Mouse (Mus musculus): ENCODE data around the gene Tnfrsf19. TPM values are rescaled to one million over a fixed set of nuclear protein-coding genes. Genes with fewer than 3 reads are reported as not detected.

Tnfrsf19 gene
- not detected in 2 replicates for polyA plus RNA-seq (2012; ENCODE audit: insufficient read depth, insufficient read length, low replicate concordance, missing spikeins)

DNA sequence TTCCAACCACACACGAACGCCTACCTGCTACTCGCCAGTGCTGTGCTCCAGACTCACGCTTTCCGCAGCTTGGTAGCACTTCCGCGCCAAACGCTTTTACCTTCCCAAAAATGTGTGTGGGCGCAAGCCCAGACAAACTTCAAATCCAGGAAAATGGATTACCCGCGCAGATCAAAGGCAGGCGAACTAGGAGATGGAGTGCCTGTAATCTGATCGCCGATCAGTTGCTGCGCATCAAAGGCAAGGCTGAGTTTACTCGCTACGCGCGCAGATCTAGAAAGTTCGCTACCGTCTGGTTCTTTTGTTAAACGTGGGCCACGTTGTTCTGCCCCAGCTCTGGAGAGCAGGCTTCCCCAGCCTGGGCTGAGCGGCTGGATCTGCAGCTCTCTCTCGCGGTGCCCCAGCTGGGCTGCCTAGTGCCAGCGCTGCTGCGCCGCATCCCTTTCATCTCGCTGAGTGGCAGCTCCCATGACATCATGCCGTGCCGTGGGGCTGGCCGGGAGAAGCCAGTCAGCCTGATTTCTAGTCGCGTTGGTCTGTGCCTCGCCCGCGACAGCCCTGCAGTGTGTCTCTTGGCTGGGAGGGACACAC, at the start of gene Tnfrsf19:
TSS of gene Tnfrsf19 (minus strand) at position 400 of the 591 bp plus-strand sequence.
- under 1% methylated on average over 38 of the region's 38 CpGs for WGBS
- TF ChIP-seq POLR2A (IDR thresholded peaks at IDR 0.05; ENCODE audit: insufficient read depth, low read depth, low read length) (no peak), CTCF (IDR thresholded peaks at IDR 0.05; ENCODE audit: insufficient read depth, low read depth, low read length) (no peak)
- H3K27ac ChIP-seq (ENCODE audit: insufficient read depth, low read depth, low read length), result peak within 1 kb of the TSS; percentile 20; the same call in 1 of the 2 replicates
- peaks cover 10% of the 10 kb centered on the region for H3K4me1 ChIP-seq (ENCODE audit: control insufficient read depth, insufficient read depth, low read length)
- peak within 1 kb of the TSS; percentile 39 for H3K4me3 ChIP-seq (ENCODE audit: insufficient read depth, low read depth, low read length)

DNA sequence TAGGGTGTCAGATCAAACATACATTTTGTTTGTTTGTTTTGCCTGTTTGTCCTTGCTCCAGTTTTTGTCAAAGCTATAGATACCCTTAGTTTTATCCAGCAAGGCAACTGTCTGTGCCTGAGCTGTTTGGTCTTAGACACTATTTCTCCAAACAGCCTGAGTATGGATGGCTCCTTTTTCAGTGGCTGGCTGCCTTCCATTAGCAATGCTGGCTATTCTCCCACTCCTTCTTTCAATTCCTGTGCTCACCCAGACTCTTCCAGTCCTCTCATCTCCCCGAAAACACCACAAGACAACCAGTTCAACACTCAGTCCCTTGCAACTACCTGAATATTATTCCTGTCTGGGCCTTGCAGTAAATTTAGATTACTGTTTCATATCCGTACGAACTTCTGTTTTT, 45.8 kb upstream of the Tnfrsf19 start:
- no peak overlapping the region for H3K4me3 ChIP-seq (ENCODE audit: insufficient read depth, low read depth, low read length)
- 79% methylated on average over 3 of the region's 3 CpGs for WGBS
- H3K27ac ChIP-seq (ENCODE audit: insufficient read depth, low read depth, low read length), result no peak overlapping the region
- TF ChIP-seq POLR2A (IDR thresholded peaks at IDR 0.05; ENCODE audit: insufficient read depth, low read depth, low read length) (no peak), CTCF (IDR thresholded peaks at IDR 0.05; ENCODE audit: insufficient read depth, low read depth, low read length) (no peak)
- no peaks in the 10 kb centered on the region for H3K4me1 ChIP-seq (ENCODE audit: control insufficient read depth, insufficient read depth, low read length)

DNA sequence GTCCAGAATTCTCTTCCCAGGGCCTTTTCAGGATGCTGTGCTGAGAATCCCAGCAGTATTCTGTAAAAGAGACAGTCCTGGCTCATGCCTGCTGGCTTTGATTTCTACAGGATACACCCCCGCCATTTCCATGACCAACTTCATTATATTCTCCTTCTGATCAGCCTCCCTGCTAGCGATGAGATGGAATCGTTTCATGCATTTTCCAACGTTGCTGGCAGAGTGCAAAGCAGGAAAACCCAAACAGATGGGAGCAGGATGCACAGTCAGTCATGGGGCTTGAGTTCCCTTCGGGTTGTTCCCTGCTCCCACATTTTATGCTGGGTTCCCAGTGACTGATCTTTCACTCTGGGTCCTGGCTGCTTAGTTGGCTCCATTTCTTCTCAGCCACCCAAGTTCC, 44.7 kb upstream of the Tnfrsf19 start:
- no peaks in the 10 kb centered on the region for H3K4me1 ChIP-seq (ENCODE audit: control insufficient read depth, insufficient read depth, low read length)
- 67% methylated on average over 5 of the region's 5 CpGs for WGBS
- no peak overlapping the region for H3K4me3 ChIP-seq (ENCODE audit: insufficient read depth, low read depth, low read length)
- no peak overlapping the region for H3K27ac ChIP-seq (ENCODE audit: insufficient read depth, low read depth, low read length)
- TF ChIP-seq CTCF (IDR thresholded peaks at IDR 0.05; ENCODE audit: insufficient read depth, low read depth, low read length) (no peak), POLR2A (IDR thresholded peaks at IDR 0.05; ENCODE audit: insufficient read depth, low read depth, low read length) (no peak)

- WGBS, result 80% methylated on average over 8 of the region's 8 CpGs
- no peak overlapping the region for H3K4me3 ChIP-seq (ENCODE audit: insufficient read depth, low read depth, low read length)
- H3K27ac ChIP-seq (ENCODE audit: insufficient read depth, low read depth, low read length), result no peak overlapping the region
- H3K4me1 ChIP-seq (ENCODE audit: control insufficient read depth, insufficient read depth, low read length), result no peaks in the 10 kb centered on the region
- TF ChIP-seq POLR2A (IDR thresholded peaks at IDR 0.05; ENCODE audit: insufficient read depth, low read depth, low read length), result no peak
- TF ChIP-seq CTCF (IDR thresholded peaks at IDR 0.05; ENCODE audit: insufficient read depth, low read depth, low read length), result no peak
These were observed 41.9 kb upstream of the Tnfrsf19 start for GRCm38 (mm10) chr14:61088187-61088586.

DNA sequence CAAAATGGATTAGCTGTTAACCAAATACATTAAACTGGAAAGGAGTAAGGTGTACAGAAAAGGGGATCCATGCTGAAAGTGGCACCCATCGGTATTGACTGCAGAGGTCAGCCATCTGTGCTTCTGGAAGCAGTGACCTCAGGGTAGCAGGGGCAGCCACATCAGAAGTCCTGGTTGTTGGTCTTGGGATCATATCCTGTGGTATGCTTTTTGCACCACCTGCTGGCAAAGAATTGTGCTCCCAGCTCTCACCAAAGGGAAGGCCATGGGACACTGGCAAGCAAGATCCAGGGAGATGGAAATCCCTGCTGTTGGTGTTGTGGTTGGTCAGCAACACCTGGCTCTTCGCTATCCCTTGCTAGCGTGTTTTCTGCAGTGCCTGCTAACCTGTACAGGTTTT, 39.0 kb upstream of the Tnfrsf19 start:
- WGBS, result 84% methylated on average over 3 of the region's 3 CpGs
- no peak for TF ChIP-seq POLR2A (IDR thresholded peaks at IDR 0.05; ENCODE audit: insufficient read depth, low read depth, low read length)
- 0 out of 2 replicates have a peak, but pooled peaks have one; percentile 30 for TF ChIP-seq CTCF (IDR thresholded peaks at IDR 0.05; ENCODE audit: insufficient read depth, low read depth, low read length)
- Histone ChIP-seq H3K27ac (ENCODE audit: insufficient read depth, low read depth, low read length) (no peak overlapping the region), H3K4me3 (ENCODE audit: insufficient read depth, low read depth, low read length) (no peak overlapping the region), H3K4me1 (ENCODE audit: control insufficient read depth, insufficient read depth, low read length) (no peaks in the 10 kb centered on the region)

DNA sequence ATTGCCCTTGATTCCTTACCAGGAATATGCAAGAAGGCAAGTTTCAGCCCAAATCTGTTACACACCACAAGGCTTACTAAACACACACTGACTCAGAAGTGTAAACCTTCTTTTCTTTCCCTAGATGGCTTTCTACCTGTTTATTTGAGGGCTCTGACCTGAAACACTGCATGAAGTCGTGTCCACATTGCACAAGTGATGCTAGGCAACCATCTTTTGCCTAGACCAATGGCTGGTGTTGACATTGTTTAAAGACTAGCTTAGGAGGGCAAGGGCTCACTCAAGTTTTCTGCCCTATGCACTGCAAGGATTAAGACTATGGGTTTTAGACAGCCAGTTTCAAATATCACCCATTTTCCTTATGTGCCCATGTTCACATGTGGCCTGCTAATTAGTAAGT, 23.3 kb upstream of the Tnfrsf19 start:
- Histone ChIP-seq H3K27ac (ENCODE audit: insufficient read depth, low read depth, low read length) (no peak overlapping the region), H3K4me3 (ENCODE audit: insufficient read depth, low read depth, low read length) (no peak overlapping the region), H3K4me1 (ENCODE audit: control insufficient read depth, insufficient read depth, low read length) (no peaks in the 10 kb centered on the region)
- 91% methylated on average over 1 of the region's 1 CpGs for WGBS
- no peak for TF ChIP-seq POLR2A (IDR thresholded peaks at IDR 0.05; ENCODE audit: insufficient read depth, low read depth, low read length)
- TF ChIP-seq CTCF (IDR thresholded peaks at IDR 0.05; ENCODE audit: insufficient read depth, low read depth, low read length), result no peak

- Histone ChIP-seq H3K4me3 (ENCODE audit: insufficient read depth, low read depth, low read length) (no peak overlapping the region), H3K4me1 (ENCODE audit: control insufficient read depth, insufficient read depth, low read length) (peaks cover 7% of the 10 kb centered on the region), H3K27ac (ENCODE audit: insufficient read depth, low read depth, low read length) (no peak overlapping the region)
- TF ChIP-seq CTCF (IDR thresholded peaks at IDR 0.05; ENCODE audit: insufficient read depth, low read depth, low read length), result no peak
- TF ChIP-seq POLR2A (IDR thresholded peaks at IDR 0.05; ENCODE audit: insufficient read depth, low read depth, low read length), result no peak
- 17% methylated on average over 3 of the region's 3 CpGs for WGBS
These were observed 15.4 kb upstream of the Tnfrsf19 start for GRCm38 (mm10) chr14:61061729-61062128.

- Histone ChIP-seq H3K4me3 (ENCODE audit: insufficient read depth, low read depth, low read length) (no peak overlapping the region), H3K27ac (ENCODE audit: insufficient read depth, low read depth, low read length) (no peak overlapping the region), H3K4me1 (ENCODE audit: control insufficient read depth, insufficient read depth, low read length) (peaks cover 11% of the 10 kb centered on the region)
- 96% methylated on average over 9 of the region's 9 CpGs for WGBS
- no peak for TF ChIP-seq POLR2A (IDR thresholded peaks at IDR 0.05; ENCODE audit: insufficient read depth, low read depth, low read length)
- no peak for TF ChIP-seq CTCF (IDR thresholded peaks at IDR 0.05; ENCODE audit: insufficient read depth, low read depth, low read length)
These were observed 13.1 kb upstream of the Tnfrsf19 start for GRCm38 (mm10) chr14:61059316-61059945.

DNA sequence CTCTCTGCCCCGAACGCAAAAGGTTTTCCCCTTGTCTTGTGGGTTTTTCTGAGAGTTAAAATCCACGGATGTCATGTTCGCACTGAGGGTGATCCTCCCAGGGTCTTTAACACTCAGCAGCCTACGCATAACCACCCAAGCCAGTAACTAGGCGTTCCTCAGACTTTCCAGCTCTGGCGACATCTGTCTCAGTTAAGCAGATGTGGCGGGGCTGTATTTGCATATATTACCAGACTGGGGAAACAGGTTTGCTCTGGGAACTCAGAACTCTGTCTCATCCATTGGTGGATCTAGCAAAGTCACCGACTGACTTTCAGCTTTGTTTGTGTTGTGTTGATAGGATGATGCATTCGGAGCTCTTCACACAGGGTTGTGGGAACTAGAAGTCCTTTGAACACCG, 10.7 kb upstream of the Tnfrsf19 start:
- Histone ChIP-seq H3K4me3 (ENCODE audit: insufficient read depth, low read depth, low read length) (0 out of 2 replicates have a peak overlapping the region, but pooled peaks have one; percentile 2), H3K4me1 (ENCODE audit: control insufficient read depth, insufficient read depth, low read length) (peaks cover 11% of the 10 kb centered on the region), H3K27ac (ENCODE audit: insufficient read depth, low read depth, low read length) (no peak overlapping the region)
- no peak for TF ChIP-seq CTCF (IDR thresholded peaks at IDR 0.05; ENCODE audit: insufficient read depth, low read depth, low read length)
- no peak for TF ChIP-seq POLR2A (IDR thresholded peaks at IDR 0.05; ENCODE audit: insufficient read depth, low read depth, low read length)
- WGBS, result 37% methylated on average over 11 of the region's 11 CpGs
